Mouse (Mus musculus) gastrocnemius, adult 2 months (tissue): ENCODE data around the gene Usp48. TPM values are rescaled to one million over a fixed set of nuclear protein-coding genes. Genes with fewer than 3 reads are reported as not detected.
A peak's percentile ranks its signal among the peaks of the same experiment; 100 is the strongest.

Experiments used
- DNase-seq: peaks from one replicate; pipeline ENCODE4 v3.0.0; 2022
- H3K27ac ChIP-seq: fragments of 200-600 bp; 2 replicates; pipeline ENCODE4 v1.8.1; 2022; ENCODE audit warnings: mild to moderate bottlenecking
- H3K4me3 ChIP-seq: fragments of 200-600 bp; 2 replicates; pipeline ENCODE4 v1.8.1; 2022; ENCODE audit warnings: mild to moderate bottlenecking, moderate library complexity
- CTCF ChIP-seq: fragments of 200-600 bp; IDR thresholded peaks from 2 replicates; pipeline ENCODE4 v1.8.1; 2022; ENCODE audit warnings: antibody characterized with exemption, mild to moderate bottlenecking, moderate library complexity
- intact Hi-C: fragments of 180-260 bp; cut with DNase I; formaldehyde crosslinking; loops from one replicate; pipeline ENCODE4 v1.15.1; 2025
- total RNA-seq, 2 experiments: library from RNA; stranded (reverse); gene quantifications; 2 replicates each; pipeline ENCODE4 v1.2.3; 2021

Gene Usp48
- total RNA-seq, 2 experiments from 2014 or later, result 28.1 to 36.1 TPM

- intact Hi-C loops, result no loop called here
- DNase-seq, result no peak
- H3K27ac ChIP-seq, result no peak overlapping the region
- no peak overlapping the region for H3K4me3 ChIP-seq
- no peak for TF ChIP-seq CTCF
Observed at GRCm38 (mm10) chr4:137667747-137668146, 74.2 kb downstream of the Usp48 start.

GRCm38 (mm10) chr4:137671711-137672500 lies 78.4 kb downstream of the Usp48 start:
- no peak for DNase-seq
- no peak for TF ChIP-seq CTCF
- Histone ChIP-seq H3K27ac (no peak overlapping the region), H3K4me3 (no peak overlapping the region)
- intact Hi-C loops, result no loop called here

GRCm38 (mm10) chr4:137675566-137675965 lies 82.0 kb downstream of the Usp48 start:
- TF ChIP-seq CTCF, result no peak
- intact Hi-C loops, result no loop called here

GRCm38 (mm10) chr4:137676057-137676456 lies 82.5 kb downstream of the Usp48 start:
- intact Hi-C loops, result loop anchor here (1.0 to 2.0 kb wide), 2 partner anchors 47 to 159 kb away; no protein-coding TSS in a partner anchor

More at GRCm38 (mm10) chr4:137675566-137675965, 82.0 kb downstream of the Usp48 start:
- peak; percentile 20 for DNase-seq
- H3K27ac ChIP-seq, result no peak overlapping the region
- no peak overlapping the region for H3K4me3 ChIP-seq

GRCm38 (mm10) chr4:137676700-137677484 lies 83.3 kb downstream of the Usp48 start:
- intact Hi-C loops, result loop anchor here (1.0 to 2.0 kb wide), 2 partner anchors 46 to 158 kb away; no protein-coding TSS in a partner anchor
- no peak for TF ChIP-seq CTCF
- Histone ChIP-seq H3K27ac (no peak overlapping the region), H3K4me3 (no peak overlapping the region)
- DNase-seq, result peak; percentile 15

More at GRCm38 (mm10) chr4:137676057-137676456, 82.5 kb downstream of the Usp48 start:
- no peak overlapping the region for H3K27ac ChIP-seq
- TF ChIP-seq CTCF, result peak; percentile 98
- peak; percentile 76 for DNase-seq
- no peak overlapping the region for H3K4me3 ChIP-seq

GRCm38 (mm10) chr4:137677906-137678305 lies 84.4 kb downstream of the Usp48 start:
- no peak for TF ChIP-seq CTCF
- H3K27ac ChIP-seq, result no peak overlapping the region
- peak; percentile 78 for DNase-seq
- intact Hi-C loops, result loop anchor here (2.0 kb wide), 1 partner anchor 157 kb away; no protein-coding TSS in a partner anchor
- H3K4me3 ChIP-seq, result no peak overlapping the region

- no peak for TF ChIP-seq CTCF
- Histone ChIP-seq H3K27ac (no peak overlapping the region), H3K4me3 (no peak overlapping the region)
- intact Hi-C loops, result no loop called here
- peak; percentile 11 for DNase-seq
Observed at GRCm38 (mm10) chr4:137678568-137678967, 85.0 kb downstream of the Usp48 start.

GRCm38 (mm10) chr4:137679979-137680550 lies 86.5 kb downstream of the Usp48 start:
- H3K27ac ChIP-seq, result no peak overlapping the region
- intact Hi-C loops, result no loop called here
- no peak for DNase-seq
- no peak overlapping the region for H3K4me3 ChIP-seq
- no peak for TF ChIP-seq CTCF

- Histone ChIP-seq H3K27ac (no peak overlapping the region), H3K4me3 (no peak overlapping the region)
- intact Hi-C loops, result no loop called here
- no peak for TF ChIP-seq CTCF
- DNase-seq, result no peak
Observed at GRCm38 (mm10) chr4:137680721-137681120, 87.2 kb downstream of the Usp48 start.

GRCm38 (mm10) chr4:137681408-137682104 lies 88.0 kb downstream of the Usp48 start:
- TF ChIP-seq CTCF, result no peak
- Histone ChIP-seq H3K4me3 (peak overlapping the region; percentile 65), H3K27ac (no peak overlapping the region)
- DNase-seq, result peak; percentile 46
- intact Hi-C loops, result no loop called here

GRCm38 (mm10) chr4:137682961-137683453 lies 89.5 kb downstream of the Usp48 start:
- TF ChIP-seq CTCF, result peak; percentile 95
- no peak overlapping the region for H3K27ac ChIP-seq
- DNase-seq, result peak; percentile 48
- no peak overlapping the region for H3K4me3 ChIP-seq
- intact Hi-C loops, result loop anchor here (1.0 kb wide), 1 partner anchor 41 kb away; no protein-coding TSS in a partner anchor

GRCm38 (mm10) chr4:137684830-137685343 lies 91.3 kb downstream of the Usp48 start:
- no peak for DNase-seq
- no peak for TF ChIP-seq CTCF
- Histone ChIP-seq H3K27ac (no peak overlapping the region), H3K4me3 (no peak overlapping the region)
- intact Hi-C loops, result no loop called here
